Mouse (Mus musculus) midbrain, postnatal 0 days (tissue): ENCODE measurements around the gene Mfsd11. TPM values are rescaled to one million over a fixed set of nuclear protein-coding genes. Genes with fewer than 3 reads are reported as not detected.

Source experiments
- ATAC-seq: fragments of 200-750 bp; cut with Nextera tagmentation; 2 replicates; pipeline ENCODE4 v1.8.0; 2017; ENCODE audit warnings: moderate number of reproducible peaks, mild to moderate bottlenecking, moderate TSS enrichment, moderate library complexity; ENCODE audit not compliant: low FRiP score
- DNase-seq: peaks from one replicate; pipeline ENCODE4 v3.0.0-alpha.2; 2015; ENCODE audit warnings: low spot score
- H3K27ac ChIP-seq: fragments of 300-500 bp; sonication (generic); 2 replicates; pipeline ENCODE4 v1.5.1; 2014; ENCODE audit warnings: low read depth, mild to moderate bottlenecking, low read length, mixed read lengths
- H3K27me3 ChIP-seq: fragments of 300-500 bp; sonication (generic); 2 replicates; pipeline ENCODE4 v1.6.1; 2014; ENCODE audit warnings: low read length, control low read depth, mixed read lengths; ENCODE audit not compliant: insufficient read depth
- H3K36me3 ChIP-seq: fragments of 300-500 bp; sonication (generic); 2 replicates; pipeline ENCODE4 v1.6.1; 2014; ENCODE audit warnings: low read length, control low read depth, mixed read lengths; ENCODE audit not compliant: insufficient read depth
- H3K4me1 ChIP-seq: fragments of 300-500 bp; sonication (generic); 2 replicates; pipeline ENCODE4 v1.6.1; 2014; ENCODE audit warnings: mild to moderate bottlenecking, control low read depth, antibody characterized with exemption, low read length, mixed read lengths; ENCODE audit not compliant: insufficient read depth
- H3K4me2 ChIP-seq: fragments of 300-500 bp; sonication (generic); 2 replicates; pipeline ENCODE4 v1.6.1; 2014; ENCODE audit warnings: low read depth, mild to moderate bottlenecking, low read length, mixed read lengths; ENCODE audit not compliant: poor library complexity, severe bottlenecking
- H3K4me3 ChIP-seq: fragments of 300-500 bp; sonication (generic); 2 replicates; pipeline ENCODE4 v1.5.1; 2014; ENCODE audit warnings: low read depth, mild to moderate bottlenecking, low read length, moderate library complexity
- H3K9ac ChIP-seq: fragments of 300-500 bp; sonication (generic); replicated peaks from 2 replicates; pipeline ENCODE4 v1.6.1; 2014; ENCODE audit warnings: mild to moderate bottlenecking, low read length, moderate library complexity, mixed read lengths; ENCODE audit not compliant: poor library complexity, severe bottlenecking
- H3K9me3 ChIP-seq: fragments of 300-500 bp; sonication (generic); 2 replicates; pipeline ENCODE4 v1.6.1; 2016; ENCODE audit warnings: low read length, control low read depth
- CTCF ChIP-seq: IDR thresholded peaks from 2 replicates; pipeline ENCODE4 v1.5.1; 2016; ENCODE audit warnings: antibody characterized with exemption, mild to moderate bottlenecking
- WGBS: fragments of 180-500 bp; shearing (Covaris S2); extraction: QIAGEN DNeasy Blood & Tissue Kit; methylation state at CpG from one replicate; pipeline ENCODE4 v1.1.7; 2014; 5-methylcytosine and 5-hydroxymethylcytosine counted together
- polyA plus RNA-seq: library from polyadenylated mRNA; unstranded; fragments of >200 nt; fragmentation: Nextera tagmentation; extraction: Ambion mirVana; gene quantifications from 2 replicates; pipeline ENCODE4 v1.2.1, GENCODE M21; 2015
- total RNA-seq: library from RNA; depleted of rRNA; stranded (reverse); fragments of >200 nt; gene quantifications from 2 replicates; pipeline ENCODE4 v1.2.3, GENCODE M21; 2014

The Mfsd11 gene
- total and polyA plus RNA-seq, 2 experiments from 2014 or later: 36.0 to 64.1 TPM

GRCm38 (mm10) chr11:116851576-116852290 lies 507 bp upstream of the Mfsd11 start:
- H3K9ac ChIP-seq: peak overlapping the region; percentile 91
- no peaks in the 10 kb centered on the region for H3K27me3 ChIP-seq
- DNase-seq (peak; percentile 17), ATAC-seq (no peak)
- peak overlapping the region; percentile 51 for H3K4me2 ChIP-seq
- under 1% methylated on average over 29 of the region's 29 CpGs for WGBS
- no peak for TF ChIP-seq CTCF
- no peaks in the 10 kb centered on the region for H3K9me3 ChIP-seq
- H3K4me1 ChIP-seq: peaks cover 11% of the 10 kb centered on the region; the same call in 1 of the 2 replicates
- peaks cover 11% of the 10 kb centered on the region; the same call in 1 of the 2 replicates for H3K36me3 ChIP-seq
- peak overlapping the region; percentile 73 for H3K4me3 ChIP-seq
- peak overlapping the region; percentile 98 for H3K27ac ChIP-seq

GRCm38 (mm10) chr11:116852891-116853511 lies 761 bp downstream of the Mfsd11 start, which contains the start of gene Srsf2:
TSS of gene Srsf2 (minus strand) at chr11:116853094.
- H3K4me2 ChIP-seq: peak within 1 kb of the TSS; percentile 51
- peaks cover 11% of the 10 kb centered on the region; the same call in 1 of the 2 replicates for H3K36me3 ChIP-seq
- DNase-seq (peak; percentile 97), ATAC-seq (peak; percentile 91)
- H3K27me3 ChIP-seq: no peaks in the 10 kb centered on the region
- H3K27ac ChIP-seq: peak within 1 kb of the TSS; percentile 98
- H3K9ac ChIP-seq: peak within 1 kb of the TSS; percentile 91
- peak within 1 kb of the TSS; percentile 73 for H3K4me3 ChIP-seq
- peaks cover 11% of the 10 kb centered on the region; the same call in 1 of the 2 replicates for H3K4me1 ChIP-seq
- 1% methylated on average over 59 of the region's 74 CpGs for WGBS
- TF ChIP-seq CTCF: no peak
- no peaks in the 10 kb centered on the region for H3K9me3 ChIP-seq

DNA sequence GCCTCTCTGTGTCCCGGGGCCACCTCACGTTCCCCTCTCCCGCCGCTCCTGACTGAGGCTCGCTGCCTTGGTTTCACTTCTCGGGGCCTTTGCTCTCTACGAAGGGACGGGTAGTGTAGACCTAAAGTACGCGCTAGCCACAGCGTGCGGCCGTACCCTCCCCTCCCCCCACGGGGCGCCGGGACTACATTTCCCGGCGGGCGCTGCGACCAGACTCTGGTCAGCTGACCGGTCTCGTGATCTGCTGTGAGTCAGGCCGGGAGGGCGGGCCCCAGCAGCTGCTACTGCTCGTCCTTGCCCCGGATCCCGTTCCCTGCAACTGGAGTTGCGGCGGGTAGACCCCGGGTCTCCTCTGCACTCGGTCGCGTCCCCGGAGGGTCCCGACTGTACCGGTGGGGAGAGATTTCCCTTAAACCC lies 1.3 kb downstream of the Mfsd11 start:
- Histone ChIP-seq H3K36me3 (peaks cover 10% of the 10 kb centered on the region; the same call in 1 of the 2 replicates), H3K4me3 (peak overlapping the region; percentile 73), H3K27me3 (no peaks in the 10 kb centered on the region), H3K9ac (peak overlapping the region; percentile 91), H3K4me1 (peaks cover 11% of the 10 kb centered on the region; the same call in 1 of the 2 replicates), H3K27ac (peak overlapping the region; percentile 98), H3K4me2 (peak overlapping the region; percentile 51), H3K9me3 (no peaks in the 10 kb centered on the region)
- 1% methylated on average over 36 of the region's 36 CpGs for WGBS
- no peak for TF ChIP-seq CTCF
- ATAC-seq: peak; percentile 93
- peak; percentile 97 for DNase-seq

GRCm38 (mm10) chr11:116854279-116854678 lies 2.0 kb downstream of the Mfsd11 start:
- Histone ChIP-seq H3K36me3 (peaks cover 12% of the 10 kb centered on the region), H3K4me3 (peak overlapping the region; percentile 73), H3K9ac (peak overlapping the region; percentile 91), H3K4me1 (peaks cover 11% of the 10 kb centered on the region; the same call in 1 of the 2 replicates), H3K4me2 (peak overlapping the region; percentile 51), H3K27me3 (no peaks in the 10 kb centered on the region), H3K27ac (peak overlapping the region; percentile 98; the same call in 1 of the 2 replicates), H3K9me3 (no peaks in the 10 kb centered on the region)
- ATAC-seq (no peak), DNase-seq (no peak)
- no peak for TF ChIP-seq CTCF
- WGBS: 46% methylated on average over 10 of the region's 10 CpGs

DNA sequence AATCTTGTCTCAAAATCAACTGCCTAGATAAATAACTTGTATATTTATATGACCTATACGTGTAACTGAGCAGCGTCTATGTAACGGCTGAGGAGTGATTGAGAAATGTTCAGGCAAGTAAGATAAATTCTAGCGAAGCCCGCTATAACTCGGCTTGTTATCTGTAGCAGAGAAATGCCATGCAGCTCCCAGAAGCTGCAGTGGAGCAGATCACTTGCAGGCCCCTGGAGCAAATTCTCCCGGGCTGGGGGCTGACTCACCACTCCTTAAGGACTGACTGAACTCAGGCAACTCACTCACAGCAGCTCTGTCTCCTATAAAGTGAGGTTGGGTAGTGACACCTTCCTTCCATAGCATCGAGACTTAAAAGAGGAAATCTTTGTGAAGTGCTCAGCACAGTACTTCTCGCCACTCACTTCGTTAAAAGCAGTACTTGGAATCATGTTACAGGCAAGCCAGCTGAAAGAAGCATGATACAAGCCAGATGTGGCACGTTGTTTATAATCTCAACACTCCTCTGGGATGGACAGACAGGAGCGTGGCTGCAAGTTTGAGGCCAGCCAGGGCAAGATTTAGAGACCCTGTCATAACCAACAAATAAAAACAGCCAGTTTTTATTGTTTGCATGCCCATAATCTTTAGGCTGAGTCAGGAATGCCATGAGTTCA lies 5.1 kb downstream of the Mfsd11 start:
- 89% methylated on average over 12 of the region's 12 CpGs for WGBS
- DNase-seq (no peak), ATAC-seq (no peak)
- Histone ChIP-seq H3K4me2 (no peak overlapping the region), H3K9ac (no peak overlapping the region), H3K4me1 (peaks cover 8% of the 10 kb centered on the region; the same call in 1 of the 2 replicates), H3K27ac (no peak overlapping the region), H3K4me3 (no peak overlapping the region), H3K36me3 (peaks cover 35% of the 10 kb centered on the region), H3K27me3 (no peaks in the 10 kb centered on the region), H3K9me3 (no peaks in the 10 kb centered on the region)
- no peak for TF ChIP-seq CTCF
